Mouse (Mus musculus) central nervous system, embryonic 18 days (tissue): ENCODE measurements around the gene Hadh. TPM values are rescaled to one million over a fixed set of nuclear protein-coding genes. Genes with fewer than 3 reads are reported as not detected.

Experiments used
- polyA plus RNA-seq: library from polyadenylated mRNA; depleted of rRNA; stranded (reverse); fragments of >200 nt; gene quantifications from 2 replicates; pipeline ENCODE4 v1.2.3, GENCODE M21; 2012; rRNA removed

The Hadh gene
- 19.3 and 25.4 TPM in 2 replicates for polyA plus RNA-seq

GRCm38 (mm10) chr3:131271559-131272373 lies at the start of gene Hadh:
Gene Hadh (minus strand): TSS chr3:131272101.

GRCm38 (mm10) chr3:131302452-131303319 lies 30.8 kb upstream of the Hadh start, which contains the start of gene Cyp2u1:
Gene Cyp2u1 (minus strand): TSS chr3:131303227.

Other genes with a start within 250 kb of the Hadh start
- gene Lef1, start 161.6 kb downstream of the Hadh start, polyA plus RNA-seq, result 12.6 and 13.4 TPM in 2 replicates
- 5.4 and 6.0 TPM in 2 replicates for gene Cyp2u1, start 31.1 kb upstream of the Hadh start, polyA plus RNA-seq
- 0.85 and 3.5 TPM in 2 replicates for gene Sgms2, start 219.3 kb upstream of the Hadh start, polyA plus RNA-seq